Mouse (Mus musculus) megakaryocyte, embryonic 14.5 days (primary cell): ENCODE data around the gene Map2k7.

Experiments used
- FLI1 ChIP-seq: IDR thresholded peaks from 2 replicates; pipeline ENCODE4 v1.6.1; 2012; ENCODE audit warnings: low read length, inconsistent platforms, mixed read lengths
- GATA1 ChIP-seq: IDR thresholded peaks from 3 replicates; pipeline ENCODE4 v1.6.1; 2012; ENCODE audit warnings: mixed read lengths, low read length, inconsistent platforms, borderline replicate concordance

DNA sequence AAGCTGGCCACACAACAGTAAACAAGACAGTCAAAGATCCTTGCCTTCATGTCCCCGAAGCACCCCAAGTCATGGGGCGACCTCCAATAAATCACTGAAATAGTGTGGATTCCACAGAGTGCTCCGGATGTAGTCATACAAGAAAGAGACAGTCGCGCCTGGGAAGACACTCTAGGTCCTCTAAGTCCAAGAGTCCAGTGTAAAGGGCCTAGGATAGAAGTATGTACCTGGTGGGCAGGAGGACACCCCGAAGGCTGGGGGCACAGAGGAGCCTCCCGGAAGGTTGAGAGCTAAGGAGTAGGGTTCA lies 45.0 kb upstream of the Map2k7 start:
- TF ChIP-seq GATA1 = no peak
- TF ChIP-seq FLI1 = no peak
